24 mouse cellular contexts compared by ENCODE assay signal in the genomic region with DNA sequence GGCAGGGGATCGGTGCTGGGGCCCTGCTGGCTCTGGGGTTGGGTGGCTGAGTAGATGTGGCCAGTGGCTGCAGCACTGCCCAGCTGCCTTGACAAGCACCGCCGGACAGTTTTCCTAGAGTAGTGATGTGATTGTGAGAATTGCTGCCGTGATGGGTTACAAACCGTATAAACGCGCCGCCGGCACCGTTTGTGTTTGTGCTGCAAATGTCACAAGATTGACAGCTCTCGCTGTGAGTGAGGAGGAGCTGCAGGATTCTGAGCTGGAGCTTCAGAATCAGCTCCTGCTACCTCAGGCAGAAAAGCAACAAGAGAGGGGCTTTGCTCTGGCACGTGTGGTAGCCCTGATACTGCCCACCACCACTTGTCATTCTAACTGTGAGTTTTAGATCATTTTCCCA. TPM values are rescaled to one million over a fixed set of nuclear protein-coding genes. Genes with fewer than 3 reads are reported as not detected.
DNase-seq lines count a peak whose midpoint lies in the region; ATAC-seq and TF ChIP-seq lines count a peak whose summit lies in the region.
"Had no signal": no experiment of that assay in that cellular context is flagged by ENCODE, and none has a peak within 500 bp of the region (broad histone marks: within the 10 kb centered on the region; RNA-seq: fewer than 3 reads in every experiment).

No protein-coding gene starts in this region.

- TF ChIP-seq CTCF in forebrain, postnatal 0 days (IDR thresholded peaks at IDR 0.05; ENCODE audit: low read depth) = no peak
- no peak for TF ChIP-seq CTCF in midbrain, postnatal 0 days (IDR thresholded peaks at IDR 0.05)

- no peak for DNase-seq in forebrain, postnatal 0 days
- no peak for DNase-seq in forebrain, embryonic 11.5 days (ENCODE audit: low spot score)
- DNase-seq in lung, adult 18-20 months = no peak
- DNase-seq in retina, postnatal 1 day = peak; percentile 57
- no peak for DNase-seq in retina, embryonic 14.5 days (ENCODE audit: low spot score)
- no peak for DNase-seq in midbrain, postnatal 0 days (ENCODE audit: low spot score)
- no peak for DNase-seq in Muller cell, postnatal 12 days (ENCODE audit: inconsistent ontology term)
- DNase-seq: adrenal gland, adult 2 months; adrenal gland, postnatal 36 days; cerebellum, adult 2 months; cerebellum, postnatal 14 days; gastrocnemius, postnatal 14 days; heart, postnatal 36 days; kidney, adult 9 months; kidney, postnatal 10 days; liver; lung, embryonic 14.5 days; thymus, postnatal 4 days had no signal

- H3K27ac ChIP-seq in forebrain, postnatal 0 days (ENCODE audit: low read depth, low read length) = no peak overlapping the region
- no peak overlapping the region for H3K27ac ChIP-seq in forebrain, embryonic 11.5 days (ENCODE audit: low read depth, low read length)
- H3K27ac ChIP-seq in lung, embryonic 16.5 days (ENCODE audit: low read length) = no peak overlapping the region
- no peak overlapping the region for H3K27ac ChIP-seq in midbrain, postnatal 0 days (ENCODE audit: low read depth, low read length)
- H3K27ac ChIP-seq: embryonic facial prominence, embryonic 10.5 days; embryonic facial prominence, embryonic 15.5 days; liver, embryonic 14.5 days; neural tube, embryonic 15.5 days had no signal

- ATAC-seq in forebrain, postnatal 0 days = no peak
- no peak for ATAC-seq in forebrain, embryonic 11.5 days (replicated peaks; ENCODE audit: low FRiP score)
- no peak for ATAC-seq in lung, embryonic 16.5 days (ENCODE audit: low read depth)
- no peak for ATAC-seq in midbrain, postnatal 0 days (ENCODE audit: low FRiP score)
- ATAC-seq: intestine, postnatal 0 days had no signal

- H3K9ac ChIP-seq in forebrain, postnatal 0 days = no peak overlapping the region
- H3K9ac ChIP-seq in forebrain, embryonic 11.5 days (ENCODE audit: low read length) = no peak overlapping the region
- peak overlapping the region; percentile 26; the same call in 1 of the 2 replicates for H3K9ac ChIP-seq in lung, embryonic 16.5 days (ENCODE audit: low read length)
- H3K9ac ChIP-seq in midbrain, postnatal 0 days (replicated peaks; ENCODE audit: low read length, poor library complexity, severe bottlenecking) = no peak overlapping the region
- H3K9ac ChIP-seq: embryonic facial prominence, embryonic 15.5 days; liver, embryonic 14.5 days; lung, embryonic 14.5 days; neural tube, embryonic 15.5 days had no signal

- no peaks in the 10 kb centered on the region for H3K4me1 ChIP-seq in forebrain, postnatal 0 days (ENCODE audit: insufficient read depth)
- H3K4me1 ChIP-seq in forebrain, embryonic 11.5 days (replicated peaks; ENCODE audit: control insufficient read depth, insufficient read depth, low read length) = no peaks in the 10 kb centered on the region
- no peaks in the 10 kb centered on the region for H3K4me1 ChIP-seq in lung, embryonic 16.5 days (replicated peaks; ENCODE audit: control insufficient read depth, insufficient read depth, low read length)
- 0 out of 2 replicates have a peak, but pooled peaks cover 6% of the 10 kb centered on the region for H3K4me1 ChIP-seq in midbrain, postnatal 0 days (ENCODE audit: insufficient read depth, low read length)

- 28% methylated on average over 12 of the region's 12 CpGs for WGBS in forebrain, postnatal 0 days
- WGBS in forebrain, embryonic 11.5 days = 52% methylated on average over 12 of the region's 12 CpGs
- WGBS in lung, embryonic 16.5 days = 52% methylated on average over 12 of the region's 12 CpGs
- WGBS in midbrain, postnatal 0 days = 24% methylated on average over 12 of the region's 12 CpGs

- no peaks in the 10 kb centered on the region for H3K27me3 ChIP-seq in forebrain, postnatal 0 days (ENCODE audit: insufficient read depth, low read length)
- no peaks in the 10 kb centered on the region for H3K27me3 ChIP-seq in forebrain, embryonic 11.5 days (ENCODE audit: control insufficient read depth, insufficient read depth, low read length)
- H3K27me3 ChIP-seq in lung, embryonic 16.5 days (ENCODE audit: control insufficient read depth, insufficient read depth, low read depth, low read length) = no peaks in the 10 kb centered on the region
- H3K27me3 ChIP-seq in midbrain, postnatal 0 days (ENCODE audit: insufficient read depth, low read length) = no peaks in the 10 kb centered on the region
- H3K27me3 ChIP-seq: embryonic facial prominence, embryonic 15.5 days; neural tube, embryonic 15.5 days had no signal

- H3K36me3 ChIP-seq in forebrain, postnatal 0 days (ENCODE audit: insufficient read depth) = no peaks in the 10 kb centered on the region
- no peaks in the 10 kb centered on the region for H3K36me3 ChIP-seq in forebrain, embryonic 11.5 days (ENCODE audit: control insufficient read depth, insufficient read depth, low read length)
- no peaks in the 10 kb centered on the region for H3K36me3 ChIP-seq in lung, embryonic 16.5 days (ENCODE audit: control insufficient read depth, insufficient read depth, low read length)
- no peaks in the 10 kb centered on the region for H3K36me3 ChIP-seq in midbrain, postnatal 0 days (ENCODE audit: insufficient read depth, low read length)
- H3K36me3 ChIP-seq: neural tube, embryonic 15.5 days had no signal

- no peak overlapping the region for H3K4me3 ChIP-seq in forebrain, postnatal 0 days (ENCODE audit: low read depth, low read length)
- no peak overlapping the region for H3K4me3 ChIP-seq in forebrain, embryonic 11.5 days (ENCODE audit: low read depth, low read length)
- no peak overlapping the region for H3K4me3 ChIP-seq in lung, embryonic 16.5 days (ENCODE audit: low read length)
- no peak overlapping the region for H3K4me3 ChIP-seq in midbrain, postnatal 0 days (ENCODE audit: low read depth, low read length)
- H3K4me3 ChIP-seq: embryonic facial prominence, embryonic 10.5 days; embryonic facial prominence, embryonic 15.5 days; neural tube, embryonic 15.5 days had no signal

- H3K4me2 ChIP-seq in forebrain, postnatal 0 days (ENCODE audit: low read depth) = 0 out of 2 replicates have a peak overlapping the region, but pooled peaks have one; percentile 13
- H3K4me2 ChIP-seq in forebrain, embryonic 11.5 days (ENCODE audit: low read depth, low read length, severe bottlenecking) = no peak overlapping the region
- no peak overlapping the region for H3K4me2 ChIP-seq in lung, embryonic 16.5 days (ENCODE audit: low read depth, low read length)
- H3K4me2 ChIP-seq in midbrain, postnatal 0 days (ENCODE audit: low read depth, low read length, poor library complexity, severe bottlenecking) = peak overlapping the region; percentile 18; the same call in 1 of the 2 replicates
- H3K4me2 ChIP-seq: embryonic facial prominence, embryonic 15.5 days; lung, embryonic 14.5 days; neural tube, embryonic 15.5 days had no signal

- no peaks in the 10 kb centered on the region for H3K9me3 ChIP-seq in forebrain, postnatal 0 days (ENCODE audit: low read length)
- no peaks in the 10 kb centered on the region for H3K9me3 ChIP-seq in forebrain, embryonic 11.5 days (ENCODE audit: control insufficient read depth, low read length)
- no peaks in the 10 kb centered on the region for H3K9me3 ChIP-seq in lung, embryonic 16.5 days (ENCODE audit: control insufficient read depth, low read length)
- no peaks in the 10 kb centered on the region for H3K9me3 ChIP-seq in midbrain, postnatal 0 days (ENCODE audit: low read length)
- H3K9me3 ChIP-seq: embryonic facial prominence, embryonic 10.5 days; embryonic facial prominence, embryonic 15.5 days; neural tube, embryonic 15.5 days had no signal

RNA-seq across cellular contexts. Expression of a gene that starts 14.8 kb away (rescaled TPM):
- 270 and 296 TPM in 2 replicates for total RNA-seq in forebrain, postnatal 0 days (2014; rRNA removed)
- 136 and 140 TPM in 2 replicates for polyA plus RNA-seq in forebrain, postnatal 0 days (2015; fragmentation: Nextera tagmentation; extraction: Ambion mirVana)
- 52.7 and 67.0 TPM in 2 replicates for polyA plus RNA-seq in forebrain, embryonic 11.5 days (2014; fragmentation: Nextera tagmentation; extraction: Ambion mirVana)
- 18.6 and 22.1 TPM in 2 replicates for polyA plus RNA-seq in lung, embryonic 16.5 days (2015; fragmentation: Nextera tagmentation; extraction: Ambion mirVana)
- 239 and 282 TPM in 2 replicates for total RNA-seq in midbrain, postnatal 0 days (2014; rRNA removed)
- polyA plus RNA-seq in midbrain, postnatal 0 days (2015; fragmentation: Nextera tagmentation; extraction: Ambion mirVana) = 116 and 120 TPM in 2 replicates

RNA-seq across cellular contexts. Expression of a gene that starts 19.1 kb away (rescaled TPM):
- total RNA-seq in forebrain, postnatal 0 days (2014; rRNA removed) = 34.3 and 47.2 TPM in 2 replicates
- polyA plus RNA-seq in forebrain, postnatal 0 days (2015; fragmentation: Nextera tagmentation; extraction: Ambion mirVana) = 54.8 and 56.7 TPM in 2 replicates
- polyA plus RNA-seq in forebrain, embryonic 11.5 days (2014; fragmentation: Nextera tagmentation; extraction: Ambion mirVana) = 30.2 and 31.8 TPM in 2 replicates
- 18.0 and 19.6 TPM in 2 replicates for polyA plus RNA-seq in lung, embryonic 16.5 days (2015; fragmentation: Nextera tagmentation; extraction: Ambion mirVana)
- 52.1 and 91.5 TPM in 2 replicates for total RNA-seq in midbrain, postnatal 0 days (2014; rRNA removed)
- 65.3 and 65.5 TPM in 2 replicates for polyA plus RNA-seq in midbrain, postnatal 0 days (2015; fragmentation: Nextera tagmentation; extraction: Ambion mirVana)

RNA-seq across cellular contexts. Expression of a gene that starts 21.7 kb away (rescaled TPM):
- total RNA-seq in forebrain, postnatal 0 days (2014; rRNA removed) = 87.0 and 132 TPM in 2 replicates
- 88.7 and 91.9 TPM in 2 replicates for polyA plus RNA-seq in forebrain, postnatal 0 days (2015; fragmentation: Nextera tagmentation; extraction: Ambion mirVana)
- 104 and 116 TPM in 2 replicates for polyA plus RNA-seq in forebrain, embryonic 11.5 days (2014; fragmentation: Nextera tagmentation; extraction: Ambion mirVana)
- 96.6 and 99.2 TPM in 2 replicates for polyA plus RNA-seq in lung, embryonic 16.5 days (2015; fragmentation: Nextera tagmentation; extraction: Ambion mirVana)
- total RNA-seq in midbrain, postnatal 0 days (2014; rRNA removed) = 139 and 174 TPM in 2 replicates
- polyA plus RNA-seq in midbrain, postnatal 0 days (2015; fragmentation: Nextera tagmentation; extraction: Ambion mirVana) = 97.9 and 109 TPM in 2 replicates

RNA-seq across cellular contexts. Expression of a gene that starts 43.1 kb away (rescaled TPM):
- 21.4 and 31.9 TPM in 2 replicates for total RNA-seq in forebrain, postnatal 0 days (2014; rRNA removed)
- 9.7 and 13.9 TPM in 2 replicates for polyA plus RNA-seq in forebrain, postnatal 0 days (2015; fragmentation: Nextera tagmentation; extraction: Ambion mirVana)
- 28.4 and 28.7 TPM in 2 replicates for polyA plus RNA-seq in forebrain, embryonic 11.5 days (2014; fragmentation: Nextera tagmentation; extraction: Ambion mirVana)
- 45.1 and 48.9 TPM in 2 replicates for polyA plus RNA-seq in lung, embryonic 16.5 days (2015; fragmentation: Nextera tagmentation; extraction: Ambion mirVana)
- 35.7 and 42.1 TPM in 2 replicates for total RNA-seq in midbrain, postnatal 0 days (2014; rRNA removed)
- 11.5 and 11.8 TPM in 2 replicates for polyA plus RNA-seq in midbrain, postnatal 0 days (2015; fragmentation: Nextera tagmentation; extraction: Ambion mirVana)

RNA-seq across cellular contexts. Expression of a gene that starts 43.4 kb away (rescaled TPM):
- total RNA-seq in forebrain, postnatal 0 days (2014; rRNA removed) = 83.3 and 93.8 TPM in 2 replicates
- 156 and 165 TPM in 2 replicates for polyA plus RNA-seq in forebrain, postnatal 0 days (2015; fragmentation: Nextera tagmentation; extraction: Ambion mirVana)
- polyA plus RNA-seq in forebrain, embryonic 11.5 days (2014; fragmentation: Nextera tagmentation; extraction: Ambion mirVana) = 47.5 and 53.9 TPM in 2 replicates
- 43.0 and 45.8 TPM in 2 replicates for polyA plus RNA-seq in lung, embryonic 16.5 days (2015; fragmentation: Nextera tagmentation; extraction: Ambion mirVana)
- total RNA-seq in midbrain, postnatal 0 days (2014; rRNA removed) = 96.5 and 104 TPM in 2 replicates
- polyA plus RNA-seq in midbrain, postnatal 0 days (2015; fragmentation: Nextera tagmentation; extraction: Ambion mirVana) = 168 and 182 TPM in 2 replicates

Comparison
In these comparisons a context has a peak if more than half of its experiments do, and no peak if none do; other contexts are left out.
1. H3K4me2 ChIP-seq: peak in forebrain, postnatal 0 days (single experiment) and midbrain, postnatal 0 days (single experiment); none in forebrain, embryonic 11.5 days (single experiment) and lung, embryonic 16.5 days (single experiment).